Mouse (Mus musculus): ENCODE measurements around the gene Fbxo39. TPM values are rescaled to one million over a fixed set of nuclear protein-coding genes. Genes with fewer than 3 reads are reported as not detected.

Fbxo39 gene
- polyA plus RNA-seq, 1 experiment from 2014 or later: not detected

DNA sequence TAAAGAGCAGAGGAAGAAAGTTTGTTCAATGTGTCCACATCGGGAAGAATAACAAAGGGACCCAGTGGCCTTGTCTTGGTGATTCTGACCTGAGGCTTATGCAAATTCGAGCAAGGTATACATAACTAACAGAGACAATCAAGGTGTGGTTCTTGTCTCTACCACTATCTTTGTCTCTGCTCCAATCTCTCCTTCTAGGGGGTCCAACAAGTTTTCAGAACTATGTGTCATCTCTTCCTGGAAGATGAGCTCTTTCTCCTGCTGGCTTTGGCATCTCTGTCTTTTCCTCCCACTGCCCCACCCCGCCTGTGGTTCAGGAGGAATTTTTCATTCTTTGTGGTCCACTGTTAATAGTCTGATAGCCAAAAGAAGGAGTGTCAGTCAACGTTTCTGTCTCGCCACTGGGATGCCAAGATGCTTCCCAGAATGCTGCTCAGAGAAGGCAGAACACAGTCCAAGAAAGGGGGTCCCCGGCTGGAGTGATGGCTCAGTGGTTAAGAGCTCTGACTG is 28.2 kb upstream of the Fbxo39 start:
- H3K9me3 ChIP-seq: no peaks in the 10 kb centered on the region
- 79% methylated on average over 6 of the region's 6 CpGs for WGBS
- no peaks in the 10 kb centered on the region for H3K27me3 ChIP-seq
- no peak overlapping the region for H3K9ac ChIP-seq
- no peak overlapping the region for H3K4me3 ChIP-seq
- H3K4me2 ChIP-seq (replicated peaks): no peak overlapping the region
- H3K4me1 ChIP-seq: no peaks in the 10 kb centered on the region
- no peak overlapping the region for H3K27ac ChIP-seq
- no peak for ATAC-seq (ENCODE audit: insufficient number of reproducible peaks, insufficient read depth, low FRiP score, low TSS enrichment)
- H3K36me3 ChIP-seq: no peaks in the 10 kb centered on the region

GRCm38 (mm10) chr11:72286651-72287050 is 27.6 kb upstream of the Fbxo39 start:
- Histone ChIP-seq H3K4me3 (no peak overlapping the region), H3K27ac (no peak overlapping the region), H3K9me3 (no peaks in the 10 kb centered on the region), H3K27me3 (no peaks in the 10 kb centered on the region), H3K36me3 (no peaks in the 10 kb centered on the region), H3K9ac (no peak overlapping the region), H3K4me2 (replicated peaks) (no peak overlapping the region), H3K4me1 (no peaks in the 10 kb centered on the region)
- 72% methylated on average over 3 of the region's 3 CpGs for WGBS
- ATAC-seq (ENCODE audit: insufficient number of reproducible peaks, insufficient read depth, low FRiP score, low TSS enrichment): no peak

DNA sequence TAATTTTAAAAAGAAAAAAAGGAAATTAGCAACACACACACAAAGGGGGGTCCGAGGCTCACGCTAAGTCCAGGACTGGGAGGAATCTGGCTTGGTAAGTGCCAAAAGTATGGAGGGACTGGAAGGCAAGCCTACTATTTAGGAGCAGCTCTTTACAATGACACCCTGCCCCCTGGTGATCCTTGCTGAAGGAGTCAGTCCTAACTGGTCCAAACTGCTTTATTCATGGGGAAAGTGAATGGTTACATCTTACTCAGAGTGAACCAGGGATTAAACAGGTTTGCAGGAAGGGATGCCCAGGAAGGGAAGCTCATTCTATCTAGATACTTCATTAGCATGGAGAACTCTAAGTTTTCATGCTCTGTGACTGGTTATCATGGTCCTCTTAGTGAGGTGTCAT is 27.1 kb upstream of the Fbxo39 start:
- no peak overlapping the region for H3K27ac ChIP-seq
- no peak for ATAC-seq (ENCODE audit: insufficient number of reproducible peaks, insufficient read depth, low FRiP score, low TSS enrichment)
- WGBS: 89% methylated on average over 2 of the region's 2 CpGs

DNA sequence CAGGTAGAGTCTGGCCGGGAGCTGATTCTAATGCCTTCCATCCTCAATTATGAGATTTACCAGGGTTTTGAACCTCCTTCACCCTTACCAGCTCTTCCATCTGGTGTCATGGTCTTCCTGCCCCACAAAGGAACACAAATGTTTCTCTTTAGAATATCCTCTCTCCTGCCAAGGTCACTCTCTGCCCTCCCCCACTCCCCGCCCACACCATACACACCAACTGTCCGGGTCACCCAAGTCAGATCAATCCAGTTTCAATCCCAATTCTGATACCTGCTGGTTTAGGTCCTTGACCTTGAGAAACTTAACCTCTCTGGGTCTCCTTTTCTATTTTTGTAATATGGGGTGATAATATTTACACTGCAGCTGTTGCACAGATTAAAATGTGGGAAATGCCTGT is 26.7 kb upstream of the Fbxo39 start:
- Histone ChIP-seq H3K4me3 (no peak overlapping the region), H3K27me3 (no peaks in the 10 kb centered on the region), H3K36me3 (no peaks in the 10 kb centered on the region), H3K9me3 (no peaks in the 10 kb centered on the region), H3K4me2 (replicated peaks) (no peak overlapping the region), H3K4me1 (no peaks in the 10 kb centered on the region), H3K9ac (no peak overlapping the region), H3K27ac (no peak overlapping the region)
- WGBS: 83% methylated on average over 3 of the region's 3 CpGs
- no peak for ATAC-seq (ENCODE audit: insufficient number of reproducible peaks, insufficient read depth, low FRiP score, low TSS enrichment)

More for the DNA sequence above, 27.1 kb upstream of the Fbxo39 start:
- Histone ChIP-seq H3K4me1 (no peaks in the 10 kb centered on the region), H3K4me3 (no peak overlapping the region), H3K36me3 (no peaks in the 10 kb centered on the region), H3K9ac (no peak overlapping the region), H3K4me2 (replicated peaks) (no peak overlapping the region), H3K27me3 (no peaks in the 10 kb centered on the region), H3K9me3 (no peaks in the 10 kb centered on the region)

GRCm38 (mm10) chr11:72293116-72293515 is 21.1 kb upstream of the Fbxo39 start:
- Histone ChIP-seq H3K9ac (no peak overlapping the region), H3K36me3 (no peaks in the 10 kb centered on the region), H3K4me1 (no peaks in the 10 kb centered on the region), H3K4me3 (no peak overlapping the region), H3K27ac (no peak overlapping the region), H3K27me3 (no peaks in the 10 kb centered on the region), H3K9me3 (no peaks in the 10 kb centered on the region), H3K4me2 (replicated peaks) (no peak overlapping the region)
- ATAC-seq (ENCODE audit: insufficient number of reproducible peaks, insufficient read depth, low FRiP score, low TSS enrichment): no peak
- WGBS: 85% methylated on average over 2 of the region's 2 CpGs

GRCm38 (mm10) chr11:72301334-72301733 is 12.9 kb upstream of the Fbxo39 start, which contains the start of gene Xaf1:
Gene Xaf1, plus strand, starts transcription at chr11:72301629.
- ATAC-seq (ENCODE audit: insufficient number of reproducible peaks, insufficient read depth, low FRiP score, low TSS enrichment): no peak
- Histone ChIP-seq H3K27ac (no peak within 1 kb of the TSS), H3K9ac (no peak within 1 kb of the TSS), H3K36me3 (no peaks in the 10 kb centered on the region), H3K4me3 (no peak within 1 kb of the TSS), H3K9me3 (no peaks in the 10 kb centered on the region), H3K4me2 (replicated peaks) (no peak within 1 kb of the TSS), H3K27me3 (no peaks in the 10 kb centered on the region), H3K4me1 (no peaks in the 10 kb centered on the region)
- 38% methylated on average over 6 of the region's 6 CpGs for WGBS

GRCm38 (mm10) chr11:72302230-72302629 is 12.0 kb upstream of the Fbxo39 start:
- Histone ChIP-seq H3K4me2 (replicated peaks) (no peak overlapping the region), H3K4me3 (no peak overlapping the region), H3K36me3 (no peaks in the 10 kb centered on the region), H3K9ac (no peak overlapping the region), H3K4me1 (no peaks in the 10 kb centered on the region), H3K9me3 (no peaks in the 10 kb centered on the region), H3K27ac (no peak overlapping the region), H3K27me3 (no peaks in the 10 kb centered on the region)
- ATAC-seq (ENCODE audit: insufficient number of reproducible peaks, insufficient read depth, low FRiP score, low TSS enrichment): no peak
- WGBS: 80% methylated on average over 7 of the region's 7 CpGs

- 80% methylated on average over 5 of the region's 5 CpGs for WGBS
- Histone ChIP-seq H3K4me2 (replicated peaks) (no peak overlapping the region), H3K27ac (no peak overlapping the region), H3K9me3 (no peaks in the 10 kb centered on the region; the same call in 1 of the 2 replicates), H3K27me3 (peaks cover 2% of the 10 kb centered on the region), H3K4me1 (no peaks in the 10 kb centered on the region), H3K4me3 (no peak overlapping the region), H3K36me3 (no peaks in the 10 kb centered on the region), H3K9ac (no peak overlapping the region)
- no peak for ATAC-seq (ENCODE audit: insufficient number of reproducible peaks, insufficient read depth, low FRiP score, low TSS enrichment)
Measured at GRCm38 (mm10) chr11:72307461-72307860, 6.8 kb upstream of the Fbxo39 start.

- H3K27ac ChIP-seq: no peak overlapping the region
- no peak for ATAC-seq (ENCODE audit: insufficient number of reproducible peaks, insufficient read depth, low FRiP score, low TSS enrichment)
- H3K4me3 ChIP-seq: no peak overlapping the region
- no peak overlapping the region for H3K4me2 ChIP-seq (replicated peaks)
- no peaks in the 10 kb centered on the region; the same call in 1 of the 2 replicates for H3K9me3 ChIP-seq
- 53% methylated on average over 2 of the region's 2 CpGs for WGBS
- H3K36me3 ChIP-seq: no peaks in the 10 kb centered on the region
- H3K27me3 ChIP-seq: peaks cover 17% of the 10 kb centered on the region
- H3K9ac ChIP-seq: no peak overlapping the region
- H3K4me1 ChIP-seq: no peaks in the 10 kb centered on the region
Measured at GRCm38 (mm10) chr11:72308982-72309381, 5.3 kb upstream of the Fbxo39 start.

- H3K9ac ChIP-seq: no peak overlapping the region
- no peak overlapping the region for H3K4me2 ChIP-seq (replicated peaks)
- H3K4me3 ChIP-seq: no peak overlapping the region
- ATAC-seq (ENCODE audit: insufficient number of reproducible peaks, insufficient read depth, low FRiP score, low TSS enrichment): no peak
- H3K27ac ChIP-seq: no peak overlapping the region
- H3K9me3 ChIP-seq: no peaks in the 10 kb centered on the region; the same call in 1 of the 2 replicates
- H3K27me3 ChIP-seq: peaks cover 32% of the 10 kb centered on the region
- no peaks in the 10 kb centered on the region for H3K36me3 ChIP-seq
- WGBS: 89% methylated on average over 4 of the region's 4 CpGs
- H3K4me1 ChIP-seq: no peaks in the 10 kb centered on the region; the same call in 1 of the 2 replicates
Measured at GRCm38 (mm10) chr11:72310491-72310890, 3.8 kb upstream of the Fbxo39 start.

DNA sequence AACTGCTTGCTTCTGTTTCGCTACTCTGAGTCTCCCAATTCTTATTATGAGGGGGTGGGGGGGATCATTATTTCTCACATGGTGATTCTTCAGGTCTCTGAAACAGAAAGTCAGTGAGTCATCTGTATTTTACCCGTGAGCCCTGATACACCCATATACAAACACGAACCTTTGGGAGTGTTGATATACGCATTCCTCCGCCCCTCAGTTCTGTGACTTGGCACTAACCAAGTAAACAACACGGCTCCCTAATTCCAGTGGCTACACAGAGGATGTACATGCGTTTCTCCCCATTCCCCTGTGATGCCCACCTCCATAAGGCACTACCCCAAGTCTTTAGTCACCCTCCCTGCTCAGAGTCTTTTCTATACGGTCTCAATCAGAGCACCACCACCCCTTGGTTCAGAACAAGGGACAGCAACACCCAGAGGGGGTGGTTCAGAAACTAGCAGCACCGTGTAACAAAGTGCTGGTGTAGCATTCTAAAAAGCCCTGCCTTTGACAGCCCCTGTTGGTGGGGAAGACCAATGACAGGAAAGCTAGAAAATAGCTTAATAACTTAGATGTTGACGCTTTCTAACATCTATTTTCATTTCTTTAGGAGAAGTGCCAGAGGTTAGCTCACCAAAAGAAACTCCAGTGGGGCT is 2.8 kb upstream of the Fbxo39 start:
- no peaks in the 10 kb centered on the region; the same call in 1 of the 2 replicates for H3K9me3 ChIP-seq
- WGBS: 80% methylated on average over 10 of the region's 10 CpGs
- no peak for ATAC-seq (ENCODE audit: insufficient number of reproducible peaks, insufficient read depth, low FRiP score, low TSS enrichment)
- peaks cover 38% of the 10 kb centered on the region for H3K27me3 ChIP-seq
- no peak overlapping the region for H3K27ac ChIP-seq
- H3K36me3 ChIP-seq: no peaks in the 10 kb centered on the region
- no peak overlapping the region for H3K9ac ChIP-seq
- no peak overlapping the region for H3K4me3 ChIP-seq
- H3K4me1 ChIP-seq: no peaks in the 10 kb centered on the region; the same call in 1 of the 2 replicates
- H3K4me2 ChIP-seq (replicated peaks): no peak overlapping the region

DNA sequence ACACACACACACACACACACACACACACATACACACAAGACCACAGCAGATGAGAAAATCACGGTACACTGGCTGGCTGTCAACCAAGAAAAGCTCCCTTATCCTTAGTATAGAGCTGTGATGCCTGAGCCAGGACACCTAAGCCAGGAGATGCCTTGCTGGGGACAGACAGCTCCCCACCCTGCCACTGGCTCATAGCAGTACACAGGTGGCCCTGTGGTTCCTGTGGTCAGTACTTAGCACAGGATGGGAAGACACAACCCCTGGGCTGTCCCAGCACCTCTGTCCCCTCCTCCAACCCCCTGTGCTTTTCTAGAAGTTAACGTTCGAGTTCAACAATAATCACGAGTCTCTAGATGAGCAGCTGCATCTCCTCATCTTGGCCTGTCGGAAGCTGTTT is 3.8 kb downstream of the Fbxo39 start:
- Histone ChIP-seq H3K4me3 (no peak overlapping the region), H3K27ac (no peak overlapping the region), H3K4me2 (replicated peaks) (no peak overlapping the region), H3K9ac (no peak overlapping the region), H3K9me3 (no peaks in the 10 kb centered on the region), H3K27me3 (peaks cover 30% of the 10 kb centered on the region), H3K36me3 (no peaks in the 10 kb centered on the region), H3K4me1 (no peaks in the 10 kb centered on the region; the same call in 1 of the 2 replicates)
- WGBS: 81% methylated on average over 5 of the region's 5 CpGs
- no peak for ATAC-seq (ENCODE audit: insufficient number of reproducible peaks, insufficient read depth, low FRiP score, low TSS enrichment)
